Mouse (Mus musculus): ENCODE measurements at regions not wholly inside any gene's neighbourhood (a gene's known extent, or its start where the extent isn't known, plus 50 kb on each side); places are given as distances from the start of the nearest gene placed in this dataset.

GRCm38 (mm10) chr1:23207843-23208242 lies 105.8 kb upstream of the 4933415F23Rik start:
- no peak for DNase-seq (ENCODE audit: low spot score in 2 of 2)

GRCm38 (mm10) chr1:23207024-23207423 lies 105.0 kb upstream of the 4933415F23Rik start:
- DNase-seq (ENCODE audit: low spot score in 2 of 2): no peak

- no peak for DNase-seq (ENCODE audit: low spot score in 2 of 2)
These were observed 100.7 kb upstream of the 4933415F23Rik start for GRCm38 (mm10) chr1:23202511-23203435.

GRCm38 (mm10) chr1:23200460-23200859 lies 98.4 kb upstream of the 4933415F23Rik start:
- no peak for DNase-seq (ENCODE audit: low spot score in 2 of 2)

GRCm38 (mm10) chr1:23190316-23191005 lies 88.4 kb upstream of the 4933415F23Rik start:
- DNase-seq (ENCODE audit: low spot score in 2 of 2): no peak

GRCm38 (mm10) chr1:23189790-23190189 lies 87.7 kb upstream of the 4933415F23Rik start:
- DNase-seq (ENCODE audit: low spot score in 2 of 2): no peak

- DNase-seq (ENCODE audit: low spot score in 2 of 2): no peak
These were observed 86.2 kb upstream of the 4933415F23Rik start for GRCm38 (mm10) chr1:23188216-23188615.

GRCm38 (mm10) chr1:23187446-23188206 lies 85.6 kb upstream of the 4933415F23Rik start:
- DNase-seq (ENCODE audit: low spot score in 2 of 2): no peak

- no peak for DNase-seq (ENCODE audit: low spot score in 2 of 2)
These were observed 82.7 kb upstream of the 4933415F23Rik start for GRCm38 (mm10) chr1:23184728-23185127.

GRCm38 (mm10) chr1:23182541-23182940 lies 80.5 kb upstream of the 4933415F23Rik start:
- DNase-seq (ENCODE audit: low spot score in 2 of 2): no peak

GRCm38 (mm10) chr1:23178335-23178974 lies 76.4 kb upstream of the 4933415F23Rik start:
- no peak for DNase-seq (ENCODE audit: low spot score in 2 of 2)

- DNase-seq (ENCODE audit: low spot score in 2 of 2): no peak
These were observed 72.0 kb upstream of the 4933415F23Rik start for GRCm38 (mm10) chr1:23174022-23174421.

- no peak for DNase-seq (ENCODE audit: low spot score in 2 of 2)
These were observed 71.2 kb upstream of the 4933415F23Rik start for GRCm38 (mm10) chr1:23173054-23173802.

GRCm38 (mm10) chr1:23171336-23171735 lies 69.3 kb upstream of the 4933415F23Rik start:
- DNase-seq (ENCODE audit: low spot score in 2 of 2): no peak

- no peak for DNase-seq (ENCODE audit: low spot score in 2 of 2)
These were observed 68.7 kb upstream of the 4933415F23Rik start for GRCm38 (mm10) chr1:23170711-23171110.

GRCm38 (mm10) chr1:23168504-23168903 lies 66.5 kb upstream of the 4933415F23Rik start:
- no peak for DNase-seq (ENCODE audit: low spot score in 2 of 2)

GRCm38 (mm10) chr1:23163371-23163935 lies 61.4 kb upstream of the 4933415F23Rik start:
- no peak for DNase-seq (ENCODE audit: low spot score in 2 of 2)

- no peak for DNase-seq (ENCODE audit: low spot score in 2 of 2)
These were observed 60.7 kb upstream of the 4933415F23Rik start for GRCm38 (mm10) chr1:23162766-23163165.
